Mouse (Mus musculus): Measurements from ENCODE around the gene Cyp2ab1. TPM values are rescaled to one million over a fixed set of nuclear protein-coding genes. Genes with fewer than 3 reads are reported as not detected.

The Cyp2ab1 gene
- polyA plus RNA-seq, 1 experiment from 2014 or later, result not detected

Other genes starting within 250 kb of the Cyp2ab1 start
- 17.9 and 22.1 TPM in 2 replicates for gene Klhl24, start 227.9 kb downstream of the Cyp2ab1 start, polyA plus RNA-seq (2015; fragmentation: Nextera tagmentation; extraction: Ambion mirVana)
- gene Yeats2, start 184.3 kb downstream of the Cyp2ab1 start, polyA plus RNA-seq (2015; fragmentation: Nextera tagmentation; extraction: Ambion mirVana), result 21.7 and 22.7 TPM in 2 replicates
- 0.49 and 0.60 TPM in 2 replicates for gene Map6d1, start 84.0 kb downstream of the Cyp2ab1 start, polyA plus RNA-seq (2015; fragmentation: Nextera tagmentation; extraction: Ambion mirVana)
- 94.5 and 95.5 TPM in 2 replicates for gene Parl, start 23.0 kb downstream of the Cyp2ab1 start, polyA plus RNA-seq (2015; fragmentation: Nextera tagmentation; extraction: Ambion mirVana)
- gene Abcc5, start 101.0 kb upstream of the Cyp2ab1 start, polyA plus RNA-seq (2015; fragmentation: Nextera tagmentation; extraction: Ambion mirVana), result 39.4 and 40.0 TPM in 2 replicates
- gene Eif2b5, start 173.4 kb upstream of the Cyp2ab1 start, polyA plus RNA-seq (2015; fragmentation: Nextera tagmentation; extraction: Ambion mirVana), result 99.4 and 102 TPM in 2 replicates
- 18.1 and 19.5 TPM in 2 replicates for gene Dvl3, start 191.6 kb upstream of the Cyp2ab1 start, polyA plus RNA-seq (2015; fragmentation: Nextera tagmentation; extraction: Ambion mirVana)
- 614 and 624 TPM in 2 replicates for gene Ap2m1, start 210.1 kb upstream of the Cyp2ab1 start, polyA plus RNA-seq (2015; fragmentation: Nextera tagmentation; extraction: Ambion mirVana)
- gene Abcf3, start 223.2 kb upstream of the Cyp2ab1 start, polyA plus RNA-seq (2015; fragmentation: Nextera tagmentation; extraction: Ambion mirVana), result 58.6 and 59.0 TPM in 2 replicates